Mouse (Mus musculus) embryonic facial prominence, embryonic 11.5 days (tissue): ENCODE data around the gene Npc1l1. TPM values are rescaled to one million over a fixed set of nuclear protein-coding genes. Genes with fewer than 3 reads are reported as not detected.

ENCODE experiments used
- ATAC-seq: fragments of 200-750 bp; cut with Nextera tagmentation; replicated peaks from 2 replicates; pipeline ENCODE4 v1.8.0; 2017; ENCODE audit warnings: low read depth; ENCODE audit not compliant: insufficient number of reproducible peaks, low FRiP score, low TSS enrichment
- DNase-seq: peaks from one replicate; pipeline ENCODE4 v3.0.0-alpha.2; 2015; ENCODE audit warnings: low spot score
- H3K27ac ChIP-seq: fragments of 300-500 bp; sonication (generic); replicated peaks from 2 replicates; pipeline ENCODE4 v1.5.1; 2014; ENCODE audit warnings: mild to moderate bottlenecking, low read depth, low read length, control low read depth
- H3K27me3 ChIP-seq: fragments of 300-500 bp; sonication (generic); 2 replicates; pipeline ENCODE4 v1.6.1; 2014; ENCODE audit warnings: mild to moderate bottlenecking, low read length, moderate library complexity, mixed read lengths; ENCODE audit not compliant: control insufficient read depth, insufficient read depth
- H3K36me3 ChIP-seq: fragments of 300-500 bp; sonication (generic); replicated peaks from 2 replicates; pipeline ENCODE4 v1.6.1; 2014; ENCODE audit warnings: low read depth, mild to moderate bottlenecking, low read length, moderate library complexity, mixed read lengths; ENCODE audit not compliant: control insufficient read depth, insufficient read depth
- H3K4me1 ChIP-seq: fragments of 300-500 bp; sonication (generic); 2 replicates; pipeline ENCODE4 v1.6.1; 2014; ENCODE audit warnings: low read length, mixed read lengths; ENCODE audit not compliant: control insufficient read depth, insufficient read depth
- H3K4me2 ChIP-seq: fragments of 300-500 bp; sonication (generic); 2 replicates; pipeline ENCODE4 v1.6.1; 2014; ENCODE audit warnings: low read depth, mild to moderate bottlenecking, control low read depth, low read length, moderate library complexity
- H3K4me3 ChIP-seq: fragments of 300-500 bp; sonication (generic); 2 replicates; pipeline ENCODE4 v1.5.1; 2014; ENCODE audit warnings: low read depth, low read length, control low read depth
- H3K9ac ChIP-seq: fragments of 300-500 bp; sonication (generic); replicated peaks from 2 replicates; pipeline ENCODE4 v1.6.1; 2014; ENCODE audit warnings: mild to moderate bottlenecking, control low read depth, low read length
- H3K9me3 ChIP-seq: fragments of 300-500 bp; sonication (generic); replicated peaks from 2 replicates; pipeline ENCODE4 v1.6.1; 2016; ENCODE audit warnings: mild to moderate bottlenecking, low read length, inconsistent platforms, mixed read lengths; ENCODE audit not compliant: control insufficient read depth
- WGBS: fragments of 180-500 bp; shearing (Covaris S2); extraction: QIAGEN DNeasy Blood & Tissue Kit; methylation state at CpG from one replicate; pipeline ENCODE4 v1.1.7; 2014; 5-methylcytosine and 5-hydroxymethylcytosine counted together
- polyA plus RNA-seq: library from polyadenylated mRNA; unstranded; fragments of >200 nt; fragmentation: Nextera tagmentation; extraction: Ambion mirVana; gene quantifications from 2 replicates; pipeline ENCODE4 v1.2.1, GENCODE M21; 2014

Gene Npc1l1
- polyA plus RNA-seq, 1 experiment from 2014 or later = not detected

DNA sequence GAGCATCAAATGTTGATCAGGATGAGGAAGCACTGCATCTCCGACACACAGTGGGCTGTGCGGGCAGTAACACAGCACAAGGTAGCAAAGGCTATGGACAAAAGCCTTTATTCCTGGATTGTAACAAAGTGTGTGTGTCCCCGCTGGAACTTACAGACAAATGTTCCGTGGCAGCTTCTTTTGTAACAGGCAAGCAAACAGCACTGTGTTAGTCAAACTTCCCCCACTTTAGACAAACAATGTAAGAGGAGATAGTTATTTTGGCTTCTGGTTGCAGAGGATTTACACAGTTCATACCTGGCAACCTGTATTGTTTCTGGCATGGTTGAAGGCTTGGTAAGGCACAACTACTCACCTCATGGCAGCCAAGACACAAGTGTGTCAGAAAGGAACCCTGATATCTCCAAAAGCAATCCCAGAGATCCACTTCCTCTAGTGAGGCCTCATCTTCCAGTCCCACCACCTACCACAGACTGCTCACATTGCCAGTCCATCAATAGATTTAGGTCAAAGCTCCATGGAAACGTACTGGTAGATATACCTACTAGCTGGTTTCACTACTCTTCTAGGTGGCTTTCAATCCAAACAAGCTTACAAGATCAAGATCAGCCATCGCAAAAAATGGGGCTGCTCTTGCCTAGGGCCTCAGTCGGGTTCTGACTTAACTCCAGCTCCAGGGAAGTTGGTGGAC is 64.4 kb downstream of the Npc1l1 start:
- Histone ChIP-seq H3K9ac (no peak overlapping the region), H3K9me3 (no peaks in the 10 kb centered on the region), H3K4me2 (no peak overlapping the region), H3K4me1 (no peaks in the 10 kb centered on the region), H3K4me3 (no peak overlapping the region), H3K36me3 (no peaks in the 10 kb centered on the region), H3K27me3 (no peaks in the 10 kb centered on the region), H3K27ac (no peak overlapping the region)
- WGBS = 93% methylated on average over 7 of the region's 7 CpGs
- DNase-seq (no peak), ATAC-seq (no peak)

DNA sequence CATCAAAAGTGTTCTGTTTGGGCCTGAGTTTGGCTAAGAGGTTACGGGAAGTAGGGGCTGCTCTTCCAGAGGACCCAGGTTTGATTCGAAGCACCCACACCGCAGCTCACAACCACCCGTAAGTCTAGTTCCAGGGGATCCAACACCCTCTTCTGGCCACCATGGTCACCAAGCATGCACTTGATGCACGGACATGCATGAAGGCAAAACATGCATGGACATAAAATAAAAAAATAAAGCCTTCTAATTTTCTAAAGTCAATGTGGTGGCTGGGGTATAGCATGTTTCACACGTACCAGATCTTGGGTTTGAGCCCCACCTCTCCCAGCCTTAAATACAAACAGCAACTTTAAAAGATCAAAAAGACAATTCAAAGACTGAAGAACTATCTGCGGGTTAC is 65.2 kb downstream of the Npc1l1 start:
- DNase-seq (no peak), ATAC-seq (no peak)
- Histone ChIP-seq H3K4me3 (no peak overlapping the region), H3K27me3 (no peaks in the 10 kb centered on the region), H3K9me3 (no peaks in the 10 kb centered on the region), H3K4me1 (no peaks in the 10 kb centered on the region), H3K9ac (no peak overlapping the region), H3K36me3 (no peaks in the 10 kb centered on the region), H3K4me2 (no peak overlapping the region), H3K27ac (no peak overlapping the region)
- WGBS = 94% methylated on average over 7 of the region's 7 CpGs

DNA sequence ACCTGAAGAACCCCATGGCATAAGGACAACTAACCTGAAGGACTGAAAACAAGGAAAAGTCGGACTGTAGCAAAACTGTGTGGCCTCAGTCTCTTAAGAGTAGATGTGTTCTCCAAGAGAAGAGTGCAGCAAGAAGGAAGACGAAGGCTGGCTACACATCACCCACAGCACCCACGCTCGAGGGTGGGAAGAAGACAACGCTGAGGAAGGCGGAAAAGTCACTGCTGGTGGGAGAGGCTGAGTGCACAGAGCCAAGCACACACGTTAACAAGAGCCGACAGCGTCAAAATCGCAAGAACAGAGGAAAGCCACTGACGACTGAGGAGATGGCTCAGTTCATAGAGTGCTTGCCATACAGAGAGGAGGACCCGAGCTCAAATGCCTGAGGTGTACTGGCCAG is 66.2 kb downstream of the Npc1l1 start:
- H3K9me3 ChIP-seq = no peaks in the 10 kb centered on the region
- no peak overlapping the region for H3K27ac ChIP-seq
- no peaks in the 10 kb centered on the region for H3K27me3 ChIP-seq
- H3K36me3 ChIP-seq = no peaks in the 10 kb centered on the region
- 93% methylated on average over 12 of the region's 12 CpGs for WGBS
- H3K4me3 ChIP-seq = no peak overlapping the region
- DNase-seq = no peak
- H3K9ac ChIP-seq = no peak overlapping the region
- H3K4me1 ChIP-seq = no peaks in the 10 kb centered on the region
- ATAC-seq = no peak
- no peak overlapping the region for H3K4me2 ChIP-seq

DNA sequence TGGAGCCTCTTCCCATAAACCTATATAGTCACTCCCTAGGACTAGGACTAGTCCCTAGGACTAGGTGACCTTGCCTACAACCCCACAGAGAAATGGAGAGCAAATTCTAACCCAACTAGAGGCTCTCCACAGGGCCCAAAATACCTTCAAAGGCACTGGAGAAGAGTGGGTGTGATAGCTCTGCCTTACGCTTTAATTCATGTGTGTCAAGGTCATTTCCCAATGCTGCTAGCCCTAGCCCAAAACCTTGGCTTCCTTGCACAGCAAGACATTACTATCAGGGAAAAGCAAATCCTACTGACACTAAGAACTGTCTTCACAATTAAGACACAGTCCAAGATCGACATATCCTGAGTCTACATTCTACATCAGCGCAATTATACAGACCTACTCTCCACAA is 66.9 kb downstream of the Npc1l1 start:
- ATAC-seq = no peak
- DNase-seq = no peak
- 96% methylated on average over 3 of the region's 3 CpGs for WGBS

DNA sequence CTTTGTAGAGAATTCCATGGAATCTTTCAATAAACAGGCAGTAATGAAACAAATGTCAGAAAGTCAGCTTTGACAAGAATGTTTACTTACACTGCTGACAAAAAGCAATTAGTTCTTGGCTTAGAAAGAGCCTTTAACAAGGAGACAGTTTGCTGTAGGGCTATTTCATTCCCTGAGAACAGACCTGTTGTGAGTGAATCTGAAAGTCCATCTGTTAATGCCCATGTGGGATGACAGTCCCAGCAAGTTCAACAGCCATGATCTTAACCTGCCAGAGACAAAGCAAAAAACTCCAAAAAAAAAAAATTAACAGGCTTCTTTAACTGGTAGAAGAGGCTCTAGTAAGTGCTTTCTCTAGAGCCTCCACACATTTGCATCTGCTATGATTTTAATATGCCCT is 68.4 kb downstream of the Npc1l1 start:
- no peak for ATAC-seq
- H3K9me3 ChIP-seq = no peaks in the 10 kb centered on the region
- no peaks in the 10 kb centered on the region for H3K27me3 ChIP-seq
- no peak overlapping the region for H3K4me2 ChIP-seq
- DNase-seq = no peak
- H3K27ac ChIP-seq = no peak overlapping the region
- no peaks in the 10 kb centered on the region for H3K36me3 ChIP-seq
- H3K9ac ChIP-seq = no peak overlapping the region
- no peak overlapping the region for H3K4me3 ChIP-seq
- H3K4me1 ChIP-seq = no peaks in the 10 kb centered on the region

More for the DNA sequence above, 66.9 kb downstream of the Npc1l1 start:
- H3K4me2 ChIP-seq = no peak overlapping the region
- H3K4me1 ChIP-seq = no peaks in the 10 kb centered on the region
- H3K9me3 ChIP-seq = no peaks in the 10 kb centered on the region
- H3K27ac ChIP-seq = no peak overlapping the region
- no peaks in the 10 kb centered on the region for H3K27me3 ChIP-seq
- no peak overlapping the region for H3K4me3 ChIP-seq
- H3K36me3 ChIP-seq = no peaks in the 10 kb centered on the region
- no peak overlapping the region for H3K9ac ChIP-seq

Other genes starting within 250 kb of the Npc1l1 start
- gene Camk2b, start 163.8 kb downstream of the Npc1l1 start, polyA plus RNA-seq = 1.6 and 1.7 TPM in 2 replicates
- 0.36 and 0.61 TPM in 2 replicates for gene A730071L15Rik, start 30.1 kb downstream of the Npc1l1 start, polyA plus RNA-seq
- 41.7 and 43.0 TPM in 2 replicates for gene Nudcd3, start 29.7 kb downstream of the Npc1l1 start, polyA plus RNA-seq
- 109 and 112 TPM in 2 replicates for gene Ddx56, start 37.6 kb upstream of the Npc1l1 start, polyA plus RNA-seq
- gene Tmed4, start 44.7 kb upstream of the Npc1l1 start, polyA plus RNA-seq = 131 and 135 TPM in 2 replicates
- gene Ogdh, start 61.5 kb upstream of the Npc1l1 start, polyA plus RNA-seq = 75.3 and 82.5 TPM in 2 replicates
- gene Zmiz2, start 158.9 kb upstream of the Npc1l1 start, polyA plus RNA-seq = 9.0 and 9.6 TPM in 2 replicates
- gene Ppia, start 185.3 kb upstream of the Npc1l1 start, polyA plus RNA-seq = 5,819 and 6,203 TPM in 2 replicates
- gene H2afv, start 214.3 kb upstream of the Npc1l1 start, polyA plus RNA-seq = 853 and 854 TPM in 2 replicates
- gene Purb, start 245.8 kb upstream of the Npc1l1 start, polyA plus RNA-seq = 14.8 and 15.8 TPM in 2 replicates